Mouse (Mus musculus) testis, adult 2 months (tissue): ENCODE results near the gene Pepd.

Source experiments
- CTCF ChIP-seq: fragments of 200-500 bp; IDR thresholded peaks from 2 replicates; pipeline ENCODE4 v1.5.1; 2012; ENCODE audit warnings: low read depth, mild to moderate bottlenecking, inconsistent platforms, low read length, moderate library complexity; ENCODE audit not compliant: control insufficient read depth, insufficient read depth, insufficient replicate concordance
- POLR2A ChIP-seq: fragments of 200-500 bp; IDR thresholded peaks from 2 replicates; pipeline ENCODE4 v1.6.1; 2012; ENCODE audit warnings: low read depth, mild to moderate bottlenecking, inconsistent platforms, low read length, moderate library complexity; ENCODE audit not compliant: control insufficient read depth

- no peak for TF ChIP-seq POLR2A
- TF ChIP-seq CTCF = no peak
These were observed 42.5 kb upstream of the Pepd start for GRCm38 (mm10) chr7:34869693-34870092.
